Mouse (Mus musculus) hematopoietic stem cell, adult 5-6 weeks (primary cell): ENCODE results near the gene Snx6. TPM values are rescaled to one million over a fixed set of nuclear protein-coding genes. Genes with fewer than 3 reads are reported as not detected.

Source experiments
- ATAC-seq, 2 experiments: fragments of 125-278 bp in 1 of 2; replicated peaks in 1 of 2; 2 replicates each; pipeline ENCODE4 v1.8.0; 2016 to 2017; ENCODE audit warnings: inconsistent platforms in 2 of 2, mild to moderate bottlenecking in 2 of 2, moderate number of reproducible peaks in 2 of 2, low read depth in 1 of 2, moderate TSS enrichment in 1 of 2; ENCODE audit not compliant: low FRiP score in 2 of 2, poor library complexity in 2 of 2, severe bottlenecking in 2 of 2, insufficient read depth in 1 of 2, low TSS enrichment in 1 of 2
- total RNA-seq: library from RNA; stranded (forward); fragments of 172-1452, 232-1000 nt; gene quantifications from 2 replicates; pipeline ENCODE4 v1.2.3, GENCODE M21; 2017

Snx6 gene
- total RNA-seq, 1 experiment from 2014 or later = 108 TPM

GRCm38 (mm10) chr12:54810142-54810541 lies 14.6 kb upstream of the Snx6 start:
- ATAC-seq = no peak

GRCm38 (mm10) chr12:54807481-54807880 lies 12.0 kb upstream of the Snx6 start:
- no peak for ATAC-seq

- 0 out of 4 replicates have a peak, but pooled peaks of 1 of the 2 experiments have one; percentile 27 for ATAC-seq
Observed at GRCm38 (mm10) chr12:54806131-54806530, 10.6 kb upstream of the Snx6 start.

- ATAC-seq = no peak
Observed at GRCm38 (mm10) chr12:54805254-54806002, 9.9 kb upstream of the Snx6 start.

GRCm38 (mm10) chr12:54803531-54803930 lies 8.0 kb upstream of the Snx6 start:
- no peak for ATAC-seq

- ATAC-seq = no peak
Observed at GRCm38 (mm10) chr12:54796516-54797195, 1.2 kb upstream of the Snx6 start.

- ATAC-seq = no peak
Observed at GRCm38 (mm10) chr12:54794392-54794791, 1.1 kb downstream of the Snx6 start.

- no peak for ATAC-seq
Observed at GRCm38 (mm10) chr12:54791465-54791864, 4.0 kb downstream of the Snx6 start.

- no peak; a peak in 1 of 4 replicates for ATAC-seq
Observed at GRCm38 (mm10) chr12:54789346-54790143, 6.0 kb downstream of the Snx6 start.

- ATAC-seq = no peak
Observed at GRCm38 (mm10) chr12:54763624-54764023, 31.9 kb downstream of the Snx6 start.

- no peak for ATAC-seq
Observed at GRCm38 (mm10) chr12:54760676-54761075, 34.8 kb downstream of the Snx6 start.

GRCm38 (mm10) chr12:54758846-54759245 lies 36.7 kb downstream of the Snx6 start:
- no peak for ATAC-seq

GRCm38 (mm10) chr12:54748647-54749046 lies 46.9 kb downstream of the Snx6 start:
- ATAC-seq = no peak

GRCm38 (mm10) chr12:54738661-54739243 lies 56.8 kb downstream of the Snx6 start:
- peak; percentile 17 to 22; a peak in 3 of 4 replicates for ATAC-seq

- ATAC-seq = peak; percentile 70
Observed at GRCm38 (mm10) chr12:54737891-54738660, 57.4 kb downstream of the Snx6 start.

GRCm38 (mm10) chr12:54734307-54735131 lies 61.0 kb downstream of the Snx6 start:
- peak; percentile 10 to 36 for ATAC-seq
